Mouse (Mus musculus) ES-Bruce4 (cell line): ENCODE results near the gene Elavl3.

Source experiments
- CTCF ChIP-seq: IDR thresholded peaks from one replicate; pipeline ENCODE4 v1.8.1; 2011; ENCODE audit warnings: low read depth, low read length
- POLR2A ChIP-seq: IDR thresholded peaks from one replicate; pipeline ENCODE4 v1.8.1; 2011; ENCODE audit warnings: low read length; ENCODE audit not compliant: insufficient read depth

- TF ChIP-seq CTCF (no peak), POLR2A (no peak)
These were observed 14.0 kb downstream of the Elavl3 start for GRCm38 (mm10) chr9:22037826-22038225.
